Mouse (Mus musculus) ovary, postnatal 10 days (tissue): ENCODE data around the gene Pcsk7.
A peak's percentile ranks its signal among the peaks of the same experiment; 100 is the strongest.

ENCODE experiments used
- DNase-seq: peaks from one replicate; pipeline ENCODE4 v3.0.0; 2022; ENCODE audit warnings: low spot score

Pcsk7 gene

GRCm38 (mm10) chr9:45906355-45907077, at the start of gene Pcsk7, which contains the start of gene Rnf214:
Gene Pcsk7 (plus strand): TSS chr9:45906497.
Gene Rnf214 (minus strand): TSS chr9:45906911.
- peak; percentile 80 for DNase-seq

- DNase-seq = no peak
Measured at GRCm38 (mm10) chr9:45859364-45859763, 46.9 kb upstream of the Pcsk7 start.

GRCm38 (mm10) chr9:45861813-45862212, 44.5 kb upstream of the Pcsk7 start:
- DNase-seq = no peak

- no peak for DNase-seq
Measured at GRCm38 (mm10) chr9:45869181-45869580, 37.1 kb upstream of the Pcsk7 start.

GRCm38 (mm10) chr9:45870265-45870664, 36.0 kb upstream of the Pcsk7 start:
- DNase-seq = no peak

- DNase-seq = no peak
Measured at GRCm38 (mm10) chr9:45877928-45878327, 28.4 kb upstream of the Pcsk7 start.

- no peak for DNase-seq
Measured at GRCm38 (mm10) chr9:45893681-45894080, 12.6 kb upstream of the Pcsk7 start.

GRCm38 (mm10) chr9:45905196-45905595, 1.1 kb upstream of the Pcsk7 start:
- DNase-seq = no peak

GRCm38 (mm10) chr9:45905811-45906237, 473 bp upstream of the Pcsk7 start:
- DNase-seq = no peak

- no peak for DNase-seq
Measured at GRCm38 (mm10) chr9:45907078-45907428, 756 bp downstream of the Pcsk7 start.

GRCm38 (mm10) chr9:45910995-45911394, 4.7 kb downstream of the Pcsk7 start:
- no peak for DNase-seq

GRCm38 (mm10) chr9:45911673-45912072, 5.4 kb downstream of the Pcsk7 start:
- no peak for DNase-seq

GRCm38 (mm10) chr9:45915659-45916058, 9.4 kb downstream of the Pcsk7 start:
- no peak for DNase-seq

- DNase-seq = no peak
Measured at GRCm38 (mm10) chr9:45917041-45917934, 11.0 kb downstream of the Pcsk7 start.

- DNase-seq = no peak
Measured at GRCm38 (mm10) chr9:45919895-45920294, 13.6 kb downstream of the Pcsk7 start.

- DNase-seq = no peak
Measured at GRCm38 (mm10) chr9:45929285-45929684, 23.0 kb downstream of the Pcsk7 start.

GRCm38 (mm10) chr9:45931958-45932357, 25.7 kb downstream of the Pcsk7 start:
- no peak for DNase-seq

- DNase-seq = no peak
Measured at GRCm38 (mm10) chr9:45932571-45933415, 26.5 kb downstream of the Pcsk7 start.

GRCm38 (mm10) chr9:45935628-45936210, 29.4 kb downstream of the Pcsk7 start, which contains the start of gene Tagln:
Gene Tagln (minus strand): TSS chr9:45936058.
- DNase-seq = no peak

- no peak for DNase-seq
Measured at GRCm38 (mm10) chr9:45936883-45937282, 30.6 kb downstream of the Pcsk7 start.

GRCm38 (mm10) chr9:45938088-45938487, 31.8 kb downstream of the Pcsk7 start:
- no peak for DNase-seq
